Mouse (Mus musculus): ENCODE data around the gene Hoxa7.

DNA sequence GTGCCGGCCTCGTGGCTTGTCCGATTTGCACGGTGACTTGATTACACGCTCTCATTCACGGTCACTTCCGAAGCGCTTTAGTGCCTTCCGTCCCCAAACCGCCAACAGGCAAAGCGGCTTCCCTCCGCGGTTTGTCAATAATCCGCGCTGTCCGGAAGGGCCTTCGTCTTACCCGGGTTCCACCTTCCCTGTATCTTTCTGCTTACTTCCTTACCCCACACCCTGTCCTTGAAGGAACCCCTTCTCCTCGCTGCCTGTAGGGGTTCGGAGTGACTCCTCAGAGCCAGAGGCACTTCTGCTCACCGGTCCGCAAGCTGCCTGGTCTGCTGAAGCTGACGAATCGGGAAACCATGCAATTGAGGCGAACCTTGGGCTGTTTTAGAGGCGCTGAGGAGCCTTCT is 24.7 kb upstream of the Hoxa7 start:
- TF ChIP-seq EP300 (IDR thresholded peaks at IDR 0.05; ENCODE audit: low read depth in 1 of 2, low read length in 2 of 2): no peak
- TF ChIP-seq ZC3H11A (IDR thresholded peaks at IDR 0.05; ENCODE audit: low read depth, low read length): no peak
- TF ChIP-seq RCOR1 (IDR thresholded peaks at IDR 0.05; ENCODE audit: low read depth, low read length): no peak
- no peak for TF ChIP-seq MYC (IDR thresholded peaks at IDR 0.05; ENCODE audit: low read depth, low read length)
- no peak for TF ChIP-seq TBP (IDR thresholded peaks at IDR 0.05; ENCODE audit: low read depth, low read length)
- no peak for TF ChIP-seq ETS1 (IDR thresholded peaks at IDR 0.05; ENCODE audit: low read depth, low read length)
- no peak for TF ChIP-seq CTCF (IDR thresholded peaks at IDR 0.05 in 2 of 3, conservative IDR thresholded peaks at IDR 0.05 in 1 of 3; ENCODE audit: control insufficient read depth in 1 of 3, insufficient read depth in 1 of 3, low read depth in 2 of 3, low read length in 3 of 3, poor library complexity in 1 of 3, severe bottlenecking in 1 of 3)
- TF ChIP-seq KAT2A (conservative IDR thresholded peaks at IDR 0.05; ENCODE audit: low read depth, low read length): no peak
- no peak for TF ChIP-seq MAFK (IDR thresholded peaks at IDR 0.05; ENCODE audit: borderline replicate concordance, low read depth, low read length)
- TF ChIP-seq GABPA (IDR thresholded peaks at IDR 0.05; ENCODE audit: low read depth, low read length): no peak
- no peak for TF ChIP-seq POLR2A (IDR thresholded peaks at IDR 0.05; ENCODE audit: control insufficient read depth in 1 of 2, insufficient read depth in 1 of 2, low read depth in 1 of 2, low read length in 2 of 2, poor library complexity in 1 of 2)
- no peak for TF ChIP-seq NRF1 (IDR thresholded peaks at IDR 0.05; ENCODE audit: insufficient read depth, low read depth, low read length, poor library complexity, severe bottlenecking)
- no peak for TF ChIP-seq POLR2AphosphoS5 (IDR thresholded peaks at IDR 0.05; ENCODE audit: borderline replicate concordance, low read depth, low read length)
- no peak for TF ChIP-seq GATA1 (IDR thresholded peaks at IDR 0.05; ENCODE audit: low read depth, low read length)
